Mouse (Mus musculus) liver, embryonic 11.5 days (tissue): ENCODE data around the gene Ercc1. TPM values are rescaled to one million over a fixed set of nuclear protein-coding genes. Genes with fewer than 3 reads are reported as not detected.

Source experiments
- ATAC-seq: fragments of 200-750 bp; cut with Nextera tagmentation; replicated peaks from 2 replicates; pipeline ENCODE4 v1.8.0; 2017; ENCODE audit warnings: moderate number of reproducible peaks, mild to moderate bottlenecking, moderate TSS enrichment, moderate library complexity; ENCODE audit not compliant: low FRiP score
- DNase-seq: peaks from one replicate; pipeline ENCODE4 v3.0.0-alpha.2; 2017; ENCODE audit warnings: low spot score
- H3K27ac ChIP-seq: fragments of 300-500 bp; sonication (generic); 2 replicates; pipeline ENCODE4 v1.5.1; 2014; ENCODE audit warnings: mild to moderate bottlenecking, low read depth, low read length, control low read depth
- H3K27me3 ChIP-seq: fragments of 300-500 bp; sonication (generic); replicated peaks from 2 replicates; pipeline ENCODE4 v1.6.1; 2014; ENCODE audit warnings: low read length, mixed read lengths; ENCODE audit not compliant: control insufficient read depth, insufficient read depth
- H3K36me3 ChIP-seq: fragments of 300-500 bp; sonication (generic); 2 replicates; pipeline ENCODE4 v1.6.1; 2014; ENCODE audit warnings: mild to moderate bottlenecking, low read length, moderate library complexity, mixed read lengths; ENCODE audit not compliant: control insufficient read depth, insufficient read depth
- H3K4me1 ChIP-seq: fragments of 300-500 bp; sonication (generic); replicated peaks from 2 replicates; pipeline ENCODE4 v1.6.1; 2014; ENCODE audit warnings: low read length, mixed read lengths; ENCODE audit not compliant: control insufficient read depth, insufficient read depth
- H3K4me2 ChIP-seq: fragments of 300-500 bp; sonication (generic); 2 replicates; pipeline ENCODE4 v1.6.1; 2014; ENCODE audit warnings: mild to moderate bottlenecking, control low read depth, moderate library complexity
- H3K4me3 ChIP-seq: fragments of 300-500 bp; sonication (generic); 2 replicates; pipeline ENCODE4 v1.5.1; 2014; ENCODE audit warnings: low read depth, low read length, control low read depth
- H3K9ac ChIP-seq: fragments of 300-500 bp; sonication (generic); 2 replicates; pipeline ENCODE4 v1.6.1; 2014; ENCODE audit warnings: low read depth, low read length, control low read depth
- H3K9me3 ChIP-seq: fragments of 300-500 bp; sonication (generic); 2 replicates; pipeline ENCODE4 v1.6.1; 2016; ENCODE audit warnings: low read length, inconsistent platforms, mixed read lengths; ENCODE audit not compliant: control insufficient read depth
- WGBS: fragments of 180-500 bp; shearing (Covaris S2); extraction: QIAGEN DNeasy Blood & Tissue Kit; methylation state at CpG from one replicate; pipeline ENCODE4 v1.1.7; 2014; 5-methylcytosine and 5-hydroxymethylcytosine counted together
- polyA plus RNA-seq: library from polyadenylated mRNA; unstranded; fragments of >200 nt; fragmentation: Nextera tagmentation; extraction: Ambion mirVana; gene quantifications from 2 replicates; pipeline ENCODE4 v1.2.1, GENCODE M21; 2014

The Ercc1 gene
- 46.4 and 46.8 TPM in 2 replicates for polyA plus RNA-seq

- H3K4me3 ChIP-seq, result peak within 1 kb of the TSS; percentile 60
- H3K27ac ChIP-seq, result peak within 1 kb of the TSS; percentile 44; the same call in 1 of the 2 replicates
- WGBS, result 23% methylated on average over 12 of the region's 12 CpGs
- no peaks in the 10 kb centered on the region for H3K36me3 ChIP-seq
- peak within 1 kb of the TSS; percentile 89 for H3K4me2 ChIP-seq
- ATAC-seq (no peak), DNase-seq (no peak)
- H3K9me3 ChIP-seq, result no peaks in the 10 kb centered on the region
- peaks cover 29% of the 10 kb centered on the region for H3K4me1 ChIP-seq
- peaks cover 22% of the 10 kb centered on the region for H3K27me3 ChIP-seq
- peak within 1 kb of the TSS; percentile 67 for H3K9ac ChIP-seq
Measured at GRCm38 (mm10) chr7:19344237-19344847, at the start of gene Ercc1. TSS of gene Ercc1 (plus strand) at chr7:19344778.

- Histone ChIP-seq H3K4me1 (peaks cover 20% of the 10 kb centered on the region), H3K27ac (no peak overlapping the region)
- peak; percentile 40 for ATAC-seq
Measured at GRCm38 (mm10) chr7:19295503-19296185, 48.9 kb upstream of the Ercc1 start.

GRCm38 (mm10) chr7:19297034-19297433 lies 47.5 kb upstream of the Ercc1 start:
- H3K36me3 ChIP-seq, result no peaks in the 10 kb centered on the region
- DNase-seq (no peak), ATAC-seq (no peak)
- no peak overlapping the region for H3K27ac ChIP-seq
- no peak overlapping the region for H3K4me3 ChIP-seq
- H3K4me2 ChIP-seq, result no peak overlapping the region
- H3K4me1 ChIP-seq, result peaks cover 10% of the 10 kb centered on the region
- no peaks in the 10 kb centered on the region for H3K9me3 ChIP-seq
- no peak overlapping the region for H3K9ac ChIP-seq
- WGBS, result 81% methylated on average over 6 of the region's 6 CpGs
- peaks cover 8% of the 10 kb centered on the region for H3K27me3 ChIP-seq

More at GRCm38 (mm10) chr7:19295503-19296185, 48.9 kb upstream of the Ercc1 start:
- H3K36me3 ChIP-seq, result no peaks in the 10 kb centered on the region
- DNase-seq, result peak; percentile 92
- H3K4me2 ChIP-seq, result peak overlapping the region; percentile 62
- 15% methylated on average over 21 of the region's 22 CpGs for WGBS
- peak overlapping the region; percentile 50; the same call in 1 of the 2 replicates for H3K9ac ChIP-seq
- no peaks in the 10 kb centered on the region for H3K27me3 ChIP-seq
- no peaks in the 10 kb centered on the region for H3K9me3 ChIP-seq
- peak overlapping the region; percentile 44 for H3K4me3 ChIP-seq

- DNase-seq, result no peak
- Histone ChIP-seq H3K9ac (no peak overlapping the region), H3K36me3 (no peaks in the 10 kb centered on the region), H3K9me3 (no peaks in the 10 kb centered on the region), H3K4me1 (peaks cover 6% of the 10 kb centered on the region), H3K4me2 (no peak overlapping the region), H3K27ac (no peak overlapping the region), H3K27me3 (peaks cover 16% of the 10 kb centered on the region), H3K4me3 (no peak overlapping the region)
- 88% methylated on average over 5 of the region's 5 CpGs for WGBS
- no peak for ATAC-seq
Measured at GRCm38 (mm10) chr7:19297794-19298193, 46.8 kb upstream of the Ercc1 start.

- Histone ChIP-seq H3K4me3 (no peak overlapping the region), H3K36me3 (no peaks in the 10 kb centered on the region), H3K9ac (no peak overlapping the region), H3K27ac (no peak overlapping the region), H3K27me3 (peaks cover 30% of the 10 kb centered on the region), H3K9me3 (no peaks in the 10 kb centered on the region), H3K4me1 (peaks cover 4% of the 10 kb centered on the region), H3K4me2 (no peak overlapping the region)
- 18% methylated on average over 3 of the region's 3 CpGs for WGBS
- DNase-seq (no peak), ATAC-seq (no peak)
Measured at GRCm38 (mm10) chr7:19299194-19299593, 45.4 kb upstream of the Ercc1 start.

- peak overlapping the region; percentile 52; the same call in 1 of the 2 replicates for H3K9ac ChIP-seq
- peaks cover 45% of the 10 kb centered on the region for H3K27me3 ChIP-seq
- under 1% methylated on average over 29 of the region's 29 CpGs for WGBS
Measured at GRCm38 (mm10) chr7:19300501-19301421, 43.8 kb upstream of the Ercc1 start.

GRCm38 (mm10) chr7:19301461-19302263 lies 42.9 kb upstream of the Ercc1 start:
- no peaks in the 10 kb centered on the region for H3K9me3 ChIP-seq
- H3K27ac ChIP-seq, result no peak overlapping the region
- H3K9ac ChIP-seq, result no peak overlapping the region
- H3K4me3 ChIP-seq, result peak overlapping the region; percentile 10; the same call in 1 of the 2 replicates
- H3K36me3 ChIP-seq, result no peaks in the 10 kb centered on the region
- ATAC-seq (no peak), DNase-seq (no peak)
- 13% methylated on average over 16 of the region's 16 CpGs for WGBS
- peaks cover 6% of the 10 kb centered on the region for H3K4me1 ChIP-seq
- H3K27me3 ChIP-seq, result peaks cover 54% of the 10 kb centered on the region
- H3K4me2 ChIP-seq, result peak overlapping the region; percentile 38

More at GRCm38 (mm10) chr7:19300501-19301421, 43.8 kb upstream of the Ercc1 start:
- Histone ChIP-seq H3K4me1 (peaks cover 6% of the 10 kb centered on the region), H3K9me3 (no peaks in the 10 kb centered on the region), H3K4me2 (peak overlapping the region; percentile 46), H3K4me3 (peak overlapping the region; percentile 51), H3K27ac (no peak overlapping the region), H3K36me3 (no peaks in the 10 kb centered on the region)
- ATAC-seq (peak; percentile 83), DNase-seq (peak; percentile 71)
